Mouse (Mus musculus) heart, embryonic 11.5 days (tissue): ENCODE measurements at regions not wholly inside any gene's neighbourhood (a gene's known extent, or its start where the extent isn't known, plus 50 kb on each side); places are given as distances from the start of the nearest gene placed in this dataset.

Source experiments
- ATAC-seq: fragments of 200-750 bp; cut with Nextera tagmentation; replicated peaks from 2 replicates; pipeline ENCODE4 v1.8.0; 2017; ENCODE audit warnings: moderate library complexity; ENCODE audit not compliant: insufficient number of reproducible peaks, low FRiP score, low TSS enrichment
- H3K27ac ChIP-seq: fragments of 300-500 bp; sonication (generic); 2 replicates; pipeline ENCODE4 v1.5.1; 2014; ENCODE audit warnings: mild to moderate bottlenecking, low read depth, low read length
- H3K27me3 ChIP-seq: fragments of 300-500 bp; sonication (generic); 2 replicates; pipeline ENCODE4 v1.6.1; 2014; ENCODE audit warnings: mild to moderate bottlenecking, low read length, mixed read lengths; ENCODE audit not compliant: control insufficient read depth, insufficient read depth
- H3K36me3 ChIP-seq: fragments of 300-500 bp; sonication (generic); 2 replicates; pipeline ENCODE4 v1.6.1; 2014; ENCODE audit warnings: mild to moderate bottlenecking, low read length, moderate library complexity, mixed read lengths; ENCODE audit not compliant: control insufficient read depth, insufficient read depth
- H3K4me1 ChIP-seq: fragments of 300-500 bp; sonication (generic); 2 replicates; pipeline ENCODE4 v1.6.1; 2014; ENCODE audit warnings: low read length; ENCODE audit not compliant: control insufficient read depth, insufficient read depth
- H3K4me2 ChIP-seq: fragments of 300-500 bp; sonication (generic); 2 replicates; pipeline ENCODE4 v1.6.1; 2014; ENCODE audit warnings: mild to moderate bottlenecking, moderate library complexity
- H3K4me3 ChIP-seq: fragments of 300-500 bp; sonication (generic); 2 replicates; pipeline ENCODE4 v1.5.1; 2014; ENCODE audit warnings: low read depth, low read length
- H3K9ac ChIP-seq: fragments of 300-500 bp; sonication (generic); 2 replicates; pipeline ENCODE4 v1.6.1; 2014; ENCODE audit warnings: mild to moderate bottlenecking, low read depth, low read length, moderate library complexity
- H3K9me3 ChIP-seq: fragments of 300-500 bp; sonication (generic); replicated peaks from 2 replicates; pipeline ENCODE4 v1.6.1; 2016; ENCODE audit warnings: low read length; ENCODE audit not compliant: control insufficient read depth
- WGBS: fragments of 180-500 bp; shearing (Covaris S2); extraction: QIAGEN DNeasy Blood & Tissue Kit; methylation state at CpG from one replicate; pipeline ENCODE4 v1.1.7; 2014; ENCODE audit not compliant: insufficient replicate concordance; 5-methylcytosine and 5-hydroxymethylcytosine counted together

- H3K9ac ChIP-seq: no peak overlapping the region
- no peak for ATAC-seq
- H3K4me1 ChIP-seq: no peaks in the 10 kb centered on the region
- no peaks in the 10 kb centered on the region for H3K9me3 ChIP-seq
- no peak overlapping the region for H3K4me3 ChIP-seq
- no peaks in the 10 kb centered on the region for H3K36me3 ChIP-seq
- no peak overlapping the region for H3K4me2 ChIP-seq
- 82% methylated on average over 2 of the region's 2 CpGs for WGBS
- H3K27ac ChIP-seq: no peak overlapping the region
- H3K27me3 ChIP-seq: no peaks in the 10 kb centered on the region
Measured at GRCm38 (mm10) chr11:19778191-19778590, 146.0 kb upstream of the Spred2 start.

DNA sequence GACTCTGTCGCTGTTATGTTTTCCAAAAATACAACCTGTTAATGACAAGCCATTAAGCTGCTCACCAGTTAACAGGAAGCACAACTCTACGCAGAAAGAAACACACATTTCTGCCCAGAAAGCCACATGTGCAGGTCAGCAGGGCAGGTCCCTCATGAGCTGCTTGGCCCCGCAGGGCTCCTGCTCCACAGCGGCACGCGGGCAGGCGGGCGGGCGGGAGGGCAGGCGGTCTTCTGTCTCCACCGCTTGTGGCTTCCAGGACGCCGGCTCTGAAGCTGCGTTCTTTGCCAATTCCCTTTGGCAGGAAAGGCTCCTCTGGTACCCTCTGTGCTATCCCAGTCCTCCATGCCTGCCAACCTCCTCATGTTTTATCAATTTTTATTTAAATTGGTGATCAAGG, 139.1 kb upstream of the Spred2 start:
- WGBS: 57% methylated on average over 14 of the region's 14 CpGs
- no peaks in the 10 kb centered on the region for H3K4me1 ChIP-seq
- H3K9ac ChIP-seq: no peak overlapping the region
- H3K4me2 ChIP-seq: no peak overlapping the region
- no peak overlapping the region for H3K4me3 ChIP-seq
- ATAC-seq: no peak
- H3K27me3 ChIP-seq: no peaks in the 10 kb centered on the region
- no peak overlapping the region for H3K27ac ChIP-seq
- no peaks in the 10 kb centered on the region for H3K9me3 ChIP-seq
- no peaks in the 10 kb centered on the region for H3K36me3 ChIP-seq

DNA sequence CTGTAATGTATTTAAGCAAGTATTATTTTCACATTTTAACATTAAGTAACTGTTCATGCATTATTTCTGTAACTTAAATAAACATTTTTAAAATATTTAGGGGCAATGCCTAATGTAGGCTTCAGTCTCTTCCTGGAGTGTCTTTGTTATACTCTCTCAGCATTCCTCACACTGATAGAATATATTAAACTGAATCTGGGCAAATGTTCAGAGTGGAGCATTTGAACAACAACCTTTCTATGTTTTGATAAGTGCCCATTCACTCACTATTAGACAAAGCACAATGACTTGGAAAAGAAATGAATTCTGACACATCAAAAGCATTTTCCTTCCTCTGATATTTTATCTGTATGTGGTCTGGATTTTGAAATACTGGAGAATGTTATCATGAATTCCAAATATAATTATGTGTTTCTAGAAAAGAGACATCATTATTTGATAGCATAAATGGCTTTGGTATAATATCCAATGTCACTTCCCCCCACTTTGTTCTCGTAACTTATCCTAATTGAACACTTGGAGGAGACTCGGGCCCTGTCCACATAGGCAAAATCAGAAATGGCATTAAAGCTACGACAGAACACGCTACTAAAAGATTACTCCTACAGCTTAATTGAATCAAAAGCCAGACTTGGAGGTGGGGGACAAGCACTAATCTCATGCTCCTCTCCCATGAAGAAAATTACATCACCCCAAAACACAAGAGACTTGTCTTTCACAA, 127.1 kb upstream of the Spred2 start:
- Histone ChIP-seq H3K4me3 (no peak overlapping the region), H3K4me1 (no peaks in the 10 kb centered on the region), H3K27ac (no peak overlapping the region), H3K9me3 (no peaks in the 10 kb centered on the region), H3K27me3 (no peaks in the 10 kb centered on the region), H3K4me2 (no peak overlapping the region), H3K36me3 (no peaks in the 10 kb centered on the region), H3K9ac (no peak overlapping the region)
- no peak for ATAC-seq
- 69% methylated on average over 4 of the region's 4 CpGs for WGBS

DNA sequence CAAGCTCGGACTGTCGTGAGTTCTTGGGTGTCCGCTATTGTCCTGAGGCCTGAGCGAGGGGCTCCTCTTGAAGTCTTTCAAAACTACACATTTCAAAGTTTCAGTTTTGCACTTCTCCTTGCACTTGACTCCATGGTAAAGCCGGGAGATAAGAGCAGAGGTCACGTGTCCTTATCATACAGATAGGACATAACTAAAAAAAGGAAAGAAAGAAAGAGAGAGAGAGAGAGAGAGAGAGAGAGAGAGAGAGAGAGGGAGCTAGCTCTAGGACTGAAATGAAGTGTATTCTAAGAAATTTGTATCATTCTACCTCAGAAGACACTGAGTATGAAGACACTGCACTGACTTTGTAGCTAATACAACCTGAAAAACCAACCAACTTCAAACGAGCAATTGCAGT, 114.8 kb upstream of the Spred2 start:
- Histone ChIP-seq H3K9ac (no peak overlapping the region), H3K4me3 (no peak overlapping the region), H3K9me3 (no peaks in the 10 kb centered on the region), H3K4me2 (no peak overlapping the region), H3K36me3 (no peaks in the 10 kb centered on the region), H3K4me1 (no peaks in the 10 kb centered on the region), H3K27ac (no peak overlapping the region), H3K27me3 (no peaks in the 10 kb centered on the region)
- 67% methylated on average over 7 of the region's 7 CpGs for WGBS
- ATAC-seq: no peak

DNA sequence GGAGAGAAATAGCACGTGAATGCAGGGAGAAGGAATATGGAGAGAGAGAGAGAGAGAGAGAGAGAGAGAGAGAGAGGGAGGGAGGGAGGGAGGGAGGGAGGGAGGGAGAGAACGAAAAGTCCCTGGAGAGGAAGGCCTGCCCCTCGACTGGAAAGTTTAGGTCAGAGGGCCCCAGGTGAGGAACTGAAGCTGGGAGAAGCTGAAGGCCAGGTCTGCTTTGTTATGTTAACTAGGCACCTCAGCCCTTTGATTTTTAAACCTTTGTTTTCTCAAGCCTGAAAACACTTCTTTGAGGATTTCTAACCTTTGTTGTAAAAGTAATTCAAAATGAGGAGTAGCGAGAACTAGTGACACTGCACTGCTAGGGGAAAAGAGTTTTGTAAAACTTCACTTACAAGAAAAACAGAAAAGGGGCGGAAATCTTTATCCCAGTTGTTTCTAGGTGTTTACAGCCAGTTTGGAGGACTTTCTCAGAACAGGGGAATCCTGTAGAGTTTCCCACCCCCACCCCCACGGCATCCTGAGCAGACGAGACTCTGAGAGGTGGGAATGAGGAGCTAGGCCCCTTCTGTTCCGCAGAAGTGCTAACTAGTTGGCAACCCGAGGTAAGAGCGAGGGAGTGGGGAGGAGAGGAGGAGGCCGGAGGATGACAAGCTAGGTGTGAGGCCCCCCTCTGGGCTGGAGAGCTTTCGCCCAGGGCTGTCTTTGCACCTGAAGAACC, 112.7 kb upstream of the Spred2 start:
- Histone ChIP-seq H3K4me3 (no peak overlapping the region), H3K4me1 (no peaks in the 10 kb centered on the region), H3K27me3 (no peaks in the 10 kb centered on the region), H3K9me3 (no peaks in the 10 kb centered on the region), H3K36me3 (no peaks in the 10 kb centered on the region), H3K4me2 (peak overlapping the region; percentile 6; the same call in 1 of the 2 replicates), H3K27ac (no peak overlapping the region), H3K9ac (no peak overlapping the region)
- no peak for ATAC-seq
- 23% methylated on average over 11 of the region's 12 CpGs for WGBS

DNA sequence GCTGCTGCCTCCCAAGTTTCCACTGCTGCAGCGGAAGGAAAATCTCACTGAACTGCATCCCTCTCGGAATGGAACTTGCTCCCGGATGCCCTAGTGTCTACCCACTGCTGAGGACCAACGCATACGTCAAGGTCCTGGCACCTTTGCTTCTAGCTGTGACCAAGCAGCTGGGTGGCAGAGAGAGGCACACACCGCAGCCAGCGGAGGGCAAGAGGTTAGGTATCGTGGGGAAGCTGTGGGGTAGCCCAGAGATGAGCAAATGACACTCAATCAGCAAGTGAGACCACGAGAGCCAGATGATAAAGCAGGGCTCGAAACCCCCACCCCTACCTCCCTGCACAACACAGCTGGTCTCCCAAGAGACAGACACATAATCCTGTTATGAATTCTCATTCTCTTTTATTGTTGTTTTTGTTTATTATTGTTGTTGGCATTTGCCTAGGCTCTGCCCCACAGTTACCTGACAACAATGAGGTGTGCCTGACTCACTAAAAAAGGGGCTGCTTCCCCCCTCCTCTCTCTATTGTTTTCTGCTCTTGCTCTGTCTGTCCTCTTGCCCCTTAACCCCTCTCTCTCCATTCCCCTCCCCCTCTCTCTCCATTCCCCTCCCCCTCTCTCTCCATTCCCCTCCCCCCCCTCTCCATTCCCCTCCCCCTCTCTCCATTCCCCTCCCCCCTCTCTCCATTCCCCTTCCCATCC, 112.0 kb upstream of the Spred2 start:
- ATAC-seq: no peak
- Histone ChIP-seq H3K27me3 (no peaks in the 10 kb centered on the region), H3K9me3 (no peaks in the 10 kb centered on the region), H3K9ac (no peak overlapping the region), H3K4me3 (no peak overlapping the region), H3K27ac (no peak overlapping the region), H3K36me3 (no peaks in the 10 kb centered on the region), H3K4me2 (peak overlapping the region; percentile 6), H3K4me1 (no peaks in the 10 kb centered on the region)
- WGBS: 12% methylated on average over 10 of the region's 10 CpGs

DNA sequence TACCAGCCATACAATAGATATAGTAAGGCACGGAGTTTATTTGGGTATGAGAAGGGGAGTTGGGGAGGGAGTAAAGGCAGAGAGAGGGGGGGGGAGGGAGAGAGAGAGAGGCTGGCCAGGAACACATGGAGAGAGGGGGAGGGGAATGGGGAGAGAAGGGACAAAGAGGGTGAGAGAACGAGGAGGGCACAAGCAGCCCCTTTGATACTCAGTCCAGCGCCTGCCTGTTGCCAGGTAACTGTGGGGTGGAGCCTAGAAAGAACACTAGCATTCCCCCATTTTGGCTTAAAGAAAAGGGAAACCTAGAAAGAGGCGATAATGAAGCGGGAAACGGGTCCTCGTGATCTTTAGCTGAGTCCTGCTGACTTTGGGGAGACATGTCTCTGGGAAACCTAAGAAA, 110.6 kb upstream of the Spred2 start:
- ATAC-seq: no peak
- Histone ChIP-seq H3K9ac (no peak overlapping the region), H3K27ac (no peak overlapping the region), H3K4me2 (no peak overlapping the region), H3K4me1 (no peaks in the 10 kb centered on the region), H3K36me3 (no peaks in the 10 kb centered on the region), H3K4me3 (no peak overlapping the region), H3K9me3 (no peaks in the 10 kb centered on the region), H3K27me3 (no peaks in the 10 kb centered on the region)
- 51% methylated on average over 7 of the region's 7 CpGs for WGBS

GRCm38 (mm10) chr11:19822991-19823390, 101.2 kb upstream of the Spred2 start:
- H3K9ac ChIP-seq: no peak overlapping the region
- no peaks in the 10 kb centered on the region for H3K36me3 ChIP-seq
- H3K27me3 ChIP-seq: no peaks in the 10 kb centered on the region
- H3K4me2 ChIP-seq: no peak overlapping the region
- no peaks in the 10 kb centered on the region for H3K9me3 ChIP-seq
- no peaks in the 10 kb centered on the region for H3K4me1 ChIP-seq
- H3K27ac ChIP-seq: no peak overlapping the region
- no peak for ATAC-seq
- 75% methylated on average over 5 of the region's 5 CpGs for WGBS
- no peak overlapping the region for H3K4me3 ChIP-seq
